Mouse (Mus musculus): ENCODE measurements at regions not wholly inside any gene's neighbourhood (a gene's known extent, or its start where the extent isn't known, plus 50 kb on each side); places are given as distances from the start of the nearest gene placed in this dataset.

GRCm38 (mm10) chr13:28770531-28770930 is 183.0 kb downstream of the Sox4 start (continued):
- TF ChIP-seq MEF2A (IDR thresholded peaks at IDR 0.05; ENCODE audit: extremely low read depth, insufficient replicate concordance, low read depth, low read length, poor library complexity, severe bottlenecking) (no peak), ZMIZ1 (IDR thresholded peaks at IDR 0.05; ENCODE audit: low read depth, low read length) (no peak), MAFK (IDR thresholded peaks at IDR 0.05; ENCODE audit: borderline replicate concordance, low read depth, low read length) (no peak), E2F4 (IDR thresholded peaks at IDR 0.05; ENCODE audit: borderline replicate concordance, low read depth, low read length) (no peak), RAD21 (IDR thresholded peaks at IDR 0.05; ENCODE audit: low read depth, low read length) (no peak), MYB (IDR thresholded peaks at IDR 0.05; ENCODE audit: low read depth, low read length) (no peak)

- Histone ChIP-seq H3K27me3 (ENCODE audit: control insufficient read depth in 1 of 2, insufficient read depth in 2 of 2, low read length in 2 of 2) (no peaks in the 10 kb centered on the region), H3K27ac (ENCODE audit: control insufficient read depth, low read depth, low read length) (no peak overlapping the region), H3K9me3 (replicated peaks; ENCODE audit: insufficient read depth, low read length) (no peaks in the 10 kb centered on the region), H3K79me2 (ENCODE audit: control insufficient read depth, insufficient read depth, low read length, poor library complexity) (no peaks in the 10 kb centered on the region), H3K9ac (ENCODE audit: control insufficient read depth, low read depth, low read length, poor library complexity, severe bottlenecking) (no peak overlapping the region), H3K4me1 (ENCODE audit: control insufficient read depth in 1 of 2, insufficient read depth in 2 of 2, low read length in 2 of 2) (no peaks in the 10 kb centered on the region), H3K4me3 (ENCODE audit: control insufficient read depth in 1 of 2, insufficient read depth in 1 of 2, low read depth in 2 of 2, low read length in 2 of 2) (no peak overlapping the region), H3K36me3 (ENCODE audit: control insufficient read depth in 1 of 2, insufficient read depth in 2 of 2, low read length in 2 of 2) (no peaks in the 10 kb centered on the region)
- DNase-seq (ENCODE audit: low read depth, low spot score) = peak; percentile 1
- TF ChIP-seq NRF1 (IDR thresholded peaks at IDR 0.05; ENCODE audit: insufficient read depth, low read depth, low read length, poor library complexity, severe bottlenecking) = no peak
- TF ChIP-seq KAT2A (conservative IDR thresholded peaks at IDR 0.05; ENCODE audit: low read depth, low read length) = no peak
- TF ChIP-seq TCF12 (IDR thresholded peaks at IDR 0.05; ENCODE audit: low read depth, low read length) = no peak
- no peak for TF ChIP-seq RCOR1 (IDR thresholded peaks at IDR 0.05; ENCODE audit: low read depth, low read length)
- no peak for TF ChIP-seq GABPA (IDR thresholded peaks at IDR 0.05; ENCODE audit: low read depth, low read length)
- no peak for TF ChIP-seq CHD2 (IDR thresholded peaks at IDR 0.05; ENCODE audit: low read length)
- no peak for TF ChIP-seq TBP (IDR thresholded peaks at IDR 0.05; ENCODE audit: low read depth, low read length)
- no peak for TF ChIP-seq CHD1 (IDR thresholded peaks at IDR 0.05; ENCODE audit: low read depth, low read length)
- no peak for TF ChIP-seq POLR2AphosphoS2 (IDR thresholded peaks at IDR 0.05; ENCODE audit: low read length)
- TF ChIP-seq ZNF384 (IDR thresholded peaks at IDR 0.05; ENCODE audit: low read depth, low read length) = no peak
- TF ChIP-seq SMC3 (IDR thresholded peaks at IDR 0.05; ENCODE audit: low read depth, low read length) = no peak
- no peak for TF ChIP-seq CTCF (IDR thresholded peaks at IDR 0.05 in 2 of 3, conservative IDR thresholded peaks at IDR 0.05 in 1 of 3; ENCODE audit: control insufficient read depth in 1 of 3, insufficient read depth in 1 of 3, low read depth in 2 of 3, low read length in 3 of 3, poor library complexity in 1 of 3, severe bottlenecking in 1 of 3)
- no peak for TF ChIP-seq JUND (IDR thresholded peaks at IDR 0.05; ENCODE audit: low read depth, low read length)
- TF ChIP-seq USF1 (IDR thresholded peaks at IDR 0.05; ENCODE audit: low read depth, low read length) = no peak
- TF ChIP-seq RAD21 (IDR thresholded peaks at IDR 0.05; ENCODE audit: low read depth, low read length) = no peak
- TF ChIP-seq GATA1 (IDR thresholded peaks at IDR 0.05; ENCODE audit: low read depth, low read length) = no peak
- TF ChIP-seq NELFE (IDR thresholded peaks at IDR 0.05; ENCODE audit: low read depth, low read length) = no peak
Measured at GRCm38 (mm10) chr13:28770018-28770417, 183.5 kb downstream of the Sox4 start.

All from MEL (cell line).